Mouse (Mus musculus) large intestine, adult 2 months (tissue): ENCODE results near the gene Tiam1. TPM values are rescaled to one million over a fixed set of nuclear protein-coding genes. Genes with fewer than 3 reads are reported as not detected.

Experiments used
- DNase-seq: peaks from one replicate; pipeline ENCODE4 v3.0.0-alpha.2; 2012; ENCODE audit warnings: low read depth, low spot score
- WGBS: fragments of 180-500 bp; shearing (Covaris S2); methylation state at CpG from one replicate; pipeline ENCODE4 v1.1.7; 2018; 5-methylcytosine and 5-hydroxymethylcytosine counted together
- polyA plus RNA-seq: library from polyadenylated mRNA; depleted of rRNA; stranded (reverse); fragments of >200 nt; gene quantifications from 2 replicates; pipeline ENCODE4 v1.2.3, GENCODE M21; 2012

The Tiam1 gene
- polyA plus RNA-seq, 1 experiment: 2.8 TPM

DNA sequence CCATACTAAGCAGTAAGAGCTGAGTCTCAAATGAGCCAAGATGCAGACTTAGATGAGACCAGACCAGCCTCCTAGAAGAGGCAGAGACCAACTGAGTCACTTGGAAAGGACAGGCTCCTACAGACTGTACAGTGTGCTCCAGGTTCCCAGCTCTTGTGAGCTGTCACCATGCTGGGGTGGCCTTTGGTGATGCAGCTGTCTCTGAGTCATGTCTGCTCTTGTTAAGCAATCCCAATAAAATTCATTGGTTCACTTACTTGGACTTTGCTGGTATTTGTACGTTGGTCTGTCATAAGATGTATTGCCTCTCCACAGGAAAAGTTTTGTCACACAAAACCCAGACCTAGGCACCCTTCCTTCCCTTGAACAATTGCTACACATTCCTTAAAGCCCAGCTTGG, 1.7 kb upstream of the Tiam1 start:
- DNase-seq: peak; percentile 14
- WGBS: 38% methylated on average over 1 of the region's 1 CpGs

- DNase-seq: peak; percentile 13
- WGBS: 17% methylated on average over 13 of the region's 13 CpGs
Measured at GRCm38 (mm10) chr16:90144541-90144940, 972 bp upstream of the Tiam1 start.

DNA sequence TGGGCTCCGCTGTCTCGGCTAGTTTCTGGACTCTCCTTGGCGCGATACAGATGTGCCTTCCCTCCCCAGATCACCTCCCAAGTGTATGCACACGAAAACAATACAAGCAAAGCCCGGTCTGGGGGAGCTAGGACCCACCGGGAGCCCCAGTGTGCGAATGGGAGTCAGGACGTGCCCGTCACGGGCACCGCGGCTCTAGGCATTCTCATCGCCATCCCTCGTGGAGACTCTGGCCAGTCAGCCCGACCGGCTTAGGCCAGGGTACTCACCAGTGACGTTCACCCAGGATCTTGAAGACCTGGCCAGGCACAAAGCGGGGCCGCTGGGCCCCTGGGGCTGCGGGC, 181 bp downstream of the Tiam1 start:
- WGBS: under 1% methylated on average over 21 of the region's 21 CpGs
- peak; percentile 29 for DNase-seq

DNA sequence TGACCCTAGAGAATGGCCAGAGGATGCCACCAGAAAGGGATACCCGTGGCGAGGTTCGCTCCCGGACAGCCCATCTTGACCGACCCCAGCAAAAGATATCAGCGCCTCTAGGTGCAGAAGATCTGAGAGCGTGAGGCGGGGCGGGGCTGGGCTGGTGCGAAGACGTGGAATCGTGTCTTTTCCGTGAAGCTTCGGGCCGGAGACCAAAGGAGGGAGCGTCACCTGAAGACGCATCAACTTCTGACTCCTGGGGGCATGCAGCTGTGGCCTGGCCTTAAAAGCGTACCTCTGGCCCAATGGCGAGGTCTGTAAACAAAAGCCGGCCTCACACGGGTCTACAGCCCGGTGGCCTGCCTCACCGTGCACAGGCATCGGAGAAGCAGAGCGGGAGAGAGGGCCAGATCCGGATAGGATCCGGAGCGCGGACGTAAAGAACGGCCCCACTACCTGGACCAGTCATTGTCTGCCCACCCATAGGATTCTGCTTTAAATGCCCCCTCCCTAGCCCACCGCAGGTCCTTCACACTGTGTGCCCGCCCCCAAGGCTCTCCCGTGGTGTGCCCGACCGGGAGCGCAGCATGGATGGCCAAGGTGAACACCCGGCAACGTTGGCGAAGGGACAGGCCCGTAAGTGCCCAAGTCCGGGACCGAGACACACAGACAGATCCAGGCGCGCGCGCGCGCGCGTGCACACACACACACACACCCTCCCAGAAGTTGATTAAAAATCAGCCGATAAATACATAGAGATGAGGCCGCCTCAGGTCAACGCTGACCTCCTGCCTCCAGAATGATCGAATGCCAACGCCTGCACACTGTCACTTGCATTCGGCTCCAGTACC, 774 bp downstream of the Tiam1 start:
- DNase-seq: peak; percentile 22
- WGBS: under 1% methylated on average over 57 of the region's 57 CpGs

GRCm38 (mm10) chr16:90142247-90142573, 1.4 kb downstream of the Tiam1 start:
- peak; percentile 8 for DNase-seq
- 7% methylated on average over 20 of the region's 20 CpGs for WGBS

- no peak for DNase-seq
- WGBS: 63% methylated on average over 9 of the region's 9 CpGs
Measured at GRCm38 (mm10) chr16:90141556-90141955, 2.0 kb downstream of the Tiam1 start.

DNA sequence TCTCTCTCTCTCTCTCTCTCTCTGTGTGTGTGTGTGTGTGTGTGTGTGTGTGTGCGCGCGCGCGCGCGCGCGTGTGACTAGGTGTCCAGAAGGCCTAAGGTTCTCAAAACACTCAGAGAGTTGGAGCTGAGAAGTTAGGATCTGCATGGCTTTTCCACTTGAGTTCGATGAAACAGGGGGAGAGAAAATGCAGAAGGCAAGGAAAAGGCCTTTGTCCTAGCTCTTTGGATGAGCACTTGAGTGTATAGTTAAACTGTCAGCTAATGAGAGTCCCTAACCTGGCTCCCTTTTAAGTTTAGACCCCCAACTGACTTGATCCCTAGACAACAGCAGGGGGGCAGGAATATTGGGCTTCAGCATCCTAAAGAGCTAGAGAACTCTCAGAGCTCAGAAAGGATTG, 3.0 kb downstream of the Tiam1 start:
- 96% methylated on average over 10 of the region's 10 CpGs for WGBS

GRCm38 (mm10) chr16:90139696-90140095, 3.9 kb downstream of the Tiam1 start:
- 80% methylated on average over 9 of the region's 9 CpGs for WGBS

More for the DNA sequence above, 3.0 kb downstream of the Tiam1 start:
- DNase-seq: no peak

GRCm38 (mm10) chr16:90138151-90138550, 5.4 kb downstream of the Tiam1 start:
- 84% methylated on average over 12 of the region's 12 CpGs for WGBS
- DNase-seq: no peak

More at GRCm38 (mm10) chr16:90139696-90140095, 3.9 kb downstream of the Tiam1 start:
- DNase-seq: no peak

DNA sequence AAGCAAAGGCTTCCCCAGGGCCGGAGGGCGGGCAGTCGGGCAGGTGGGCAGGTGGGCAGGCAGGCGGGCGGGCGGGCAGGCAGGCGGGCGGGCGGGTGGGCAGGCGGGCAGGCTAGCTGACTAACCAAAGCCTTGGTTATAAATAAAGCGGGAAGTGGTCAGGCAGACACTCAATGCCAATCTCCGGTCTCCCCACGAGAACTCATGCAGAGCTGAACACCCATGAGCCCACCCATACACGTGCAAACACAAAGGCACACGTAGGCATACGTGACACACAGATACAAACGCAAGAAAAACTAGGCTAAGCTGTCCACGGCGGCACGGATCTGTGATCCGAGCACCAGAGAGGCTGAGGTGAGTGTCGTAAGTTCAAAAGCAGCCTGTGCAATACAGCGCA, 6.4 kb downstream of the Tiam1 start:
- DNase-seq: no peak
- 92% methylated on average over 23 of the region's 23 CpGs for WGBS

DNA sequence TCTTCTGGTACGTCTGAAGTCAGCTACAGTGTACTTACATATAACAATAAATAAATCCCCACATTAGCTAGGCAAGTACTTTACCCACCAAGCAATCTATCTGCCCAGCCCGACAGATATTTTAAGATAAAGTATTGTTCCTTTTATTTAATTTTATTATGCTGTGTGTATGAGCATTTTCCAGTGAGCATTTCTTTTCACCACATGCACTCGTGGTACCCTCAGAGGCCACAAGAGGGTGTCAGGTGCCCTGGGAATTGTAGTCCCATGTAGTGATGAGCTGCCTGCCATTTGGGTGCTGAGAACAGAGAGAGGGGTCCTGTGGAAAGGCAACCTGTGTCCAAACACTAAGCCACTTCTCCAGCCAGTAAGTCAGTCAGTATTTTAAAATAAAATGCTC, 8.0 kb downstream of the Tiam1 start:
- WGBS: 94% methylated on average over 3 of the region's 3 CpGs
- no peak for DNase-seq

DNA sequence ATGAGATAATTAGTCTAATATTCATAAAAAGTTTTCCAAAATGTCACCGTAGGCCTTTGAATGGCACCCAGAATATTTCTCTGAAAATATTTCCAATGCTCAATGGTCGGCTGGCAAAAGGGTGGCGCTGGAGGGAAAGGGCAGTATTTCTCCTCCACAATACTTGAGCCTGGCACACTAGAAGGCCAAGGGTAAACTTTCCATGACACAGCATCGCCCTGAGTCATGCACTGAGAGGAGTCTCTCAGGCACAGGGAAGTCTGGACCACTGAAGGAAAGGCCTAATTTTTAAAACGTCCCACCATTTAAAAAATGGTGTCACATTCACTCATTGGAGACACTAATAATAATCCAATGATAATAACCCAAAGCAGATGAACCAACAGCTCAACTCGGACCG, 9.2 kb downstream of the Tiam1 start:
- 93% methylated on average over 6 of the region's 7 CpGs for WGBS
- DNase-seq: no peak

GRCm38 (mm10) chr16:90132816-90133215, 10.8 kb downstream of the Tiam1 start:
- DNase-seq: no peak
- WGBS: 69% methylated on average over 7 of the region's 7 CpGs

DNA sequence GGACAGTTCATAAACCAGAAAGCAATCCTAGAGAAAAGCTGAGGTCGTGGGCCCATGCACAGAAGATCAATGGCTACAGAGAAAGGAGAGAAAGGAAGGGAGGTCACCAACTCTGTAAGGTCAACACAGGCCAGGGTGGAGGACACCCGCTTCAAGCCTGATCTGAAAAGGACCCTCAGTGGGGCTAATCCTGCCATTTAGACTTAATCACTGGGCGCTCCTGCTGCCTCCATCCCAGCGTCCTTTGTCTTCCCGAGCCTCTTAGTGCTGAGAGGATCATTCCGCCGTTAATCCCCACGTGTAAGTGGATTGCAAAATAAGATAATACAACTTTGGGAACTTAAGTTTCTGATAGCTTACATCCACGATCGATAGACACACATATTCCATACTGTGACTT, 11.2 kb downstream of the Tiam1 start:
- WGBS: 69% methylated on average over 10 of the region's 10 CpGs
- DNase-seq: no peak

- no peak for DNase-seq
- WGBS: 77% methylated on average over 19 of the region's 19 CpGs
Measured at GRCm38 (mm10) chr16:90128817-90129587, 14.6 kb downstream of the Tiam1 start.

DNA sequence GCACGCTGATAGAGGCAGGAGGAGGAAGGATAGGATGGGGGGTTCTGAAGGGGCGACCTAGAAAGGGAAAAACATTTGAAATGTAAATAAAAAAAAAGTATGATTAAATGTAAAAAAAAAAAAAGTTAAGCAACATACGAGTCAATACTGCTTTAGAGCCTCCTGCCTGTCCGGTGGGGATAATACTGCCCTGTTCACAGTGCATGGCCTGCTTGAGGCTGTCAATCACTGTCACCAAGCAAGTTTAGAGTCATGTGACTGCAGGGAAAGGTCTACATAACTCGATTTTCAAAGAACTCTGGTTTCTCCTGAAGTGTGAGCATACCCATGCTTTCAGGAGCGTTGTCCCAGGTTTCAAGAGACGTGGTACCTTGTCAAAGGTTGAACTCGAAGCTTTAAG, 15.2 kb downstream of the Tiam1 start:
- DNase-seq: no peak
- 78% methylated on average over 8 of the region's 8 CpGs for WGBS

- whole genome bisulfite sequencing: 72% methylated on average over 21 of the region's 21 CpGs
- DNase-seq: no peak
Measured at GRCm38 (mm10) chr16:90125318-90126314, 18.0 kb downstream of the Tiam1 start.

GRCm38 (mm10) chr16:90123091-90123490, 20.5 kb downstream of the Tiam1 start:
- DNase-seq: no peak
- 86% methylated on average over 6 of the region's 6 CpGs for WGBS

- no peak for DNase-seq
- 90% methylated on average over 9 of the region's 9 CpGs for WGBS
Measured at GRCm38 (mm10) chr16:90122439-90122838, 21.1 kb downstream of the Tiam1 start.

GRCm38 (mm10) chr16:90121799-90122198, 21.8 kb downstream of the Tiam1 start:
- DNase-seq: no peak
- WGBS: 90% methylated on average over 13 of the region's 13 CpGs
